Mouse (Mus musculus): ENCODE results near the gene Olfr69. TPM values are rescaled to one million over a fixed set of nuclear protein-coding genes. Genes with fewer than 3 reads are reported as not detected.
"Not testable (repeated sequence)": the region's sequence is repeated elsewhere in the genome, so short reads cannot be mapped to it uniquely, and the experiment has no call there.

Olfr69 gene
- not detected in 2 replicates for polyA plus RNA-seq (2014; fragmentation: Nextera tagmentation; extraction: Ambion mirVana)

DNA sequence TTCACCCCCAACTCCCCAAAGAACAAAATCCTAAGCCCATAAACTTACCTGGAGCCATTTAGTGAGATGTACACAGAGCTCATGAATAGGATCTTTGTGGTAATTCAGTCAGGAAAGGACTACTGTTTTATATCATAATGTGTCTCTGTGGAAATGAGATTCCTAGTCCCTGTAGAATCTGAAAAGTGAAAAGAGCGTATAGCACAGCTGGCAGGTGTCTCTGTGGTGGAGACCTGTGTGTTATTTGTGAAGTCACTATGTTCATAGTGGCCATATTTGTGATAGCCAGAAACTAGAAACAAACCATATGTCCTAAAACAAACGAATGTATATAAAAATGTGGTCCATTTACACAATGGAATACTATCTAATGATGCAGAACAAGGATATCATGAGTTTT lies at the start of gene Olfr69:
TSS of gene Olfr69 (minus strand) at position 101 of the 400 bp plus-strand sequence.
- ATAC-seq (ENCODE audit: low FRiP score): no peak

DNA sequence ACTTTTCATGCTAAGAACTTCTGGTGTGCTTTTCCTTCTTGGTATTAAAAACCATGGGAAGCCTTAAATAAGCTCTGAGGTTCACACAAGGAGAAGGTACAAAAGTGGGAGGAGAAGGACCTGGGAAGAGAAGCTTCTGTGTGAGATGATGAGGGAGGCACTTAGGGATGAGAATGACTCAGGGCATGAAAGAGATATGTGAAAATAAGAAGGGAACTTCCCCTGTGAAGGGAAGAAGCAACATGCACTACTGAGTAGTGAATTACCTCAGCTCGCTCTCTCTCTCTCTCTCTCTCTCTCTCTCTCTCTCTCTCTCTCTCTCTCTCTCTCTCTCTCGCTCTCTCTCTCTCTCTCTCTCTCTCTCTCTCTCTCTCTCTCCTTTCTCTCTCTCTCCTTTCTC lies 43.7 kb upstream of the Olfr69 start:
- WGBS: 100% methylated on average over 1 of the region's 2 CpGs
- ATAC-seq (ENCODE audit: low FRiP score); H3K4me1 ChIP-seq (replicated peaks; ENCODE audit: control insufficient read depth, insufficient read depth, low read length); H3K4me2 ChIP-seq (replicated peaks; ENCODE audit: low read depth, low read length); H3K27ac ChIP-seq (ENCODE audit: low read depth, low read length); H3K27me3 ChIP-seq (ENCODE audit: control insufficient read depth, insufficient read depth, low read length); H3K4me3 ChIP-seq (ENCODE audit: low read depth, low read length); H3K36me3 ChIP-seq (ENCODE audit: control insufficient read depth, insufficient read depth, low read length); DNase-seq (ENCODE audit: low spot score); H3K9ac ChIP-seq (ENCODE audit: low read depth, low read length); H3K9me3 ChIP-seq (ENCODE audit: control insufficient read depth, low read length): not testable (repeated sequence)

More for the DNA sequence above, at the start of gene Olfr69:
- H3K36me3 ChIP-seq (ENCODE audit: control insufficient read depth, insufficient read depth, low read length): no peaks in the 10 kb centered on the region
- H3K4me1 ChIP-seq (replicated peaks; ENCODE audit: control insufficient read depth, insufficient read depth, low read length): no peaks in the 10 kb centered on the region
- H3K27me3 ChIP-seq (ENCODE audit: control insufficient read depth, insufficient read depth, low read length): no peaks in the 10 kb centered on the region
- DNase-seq (ENCODE audit: low spot score): no peak
- H3K4me2 ChIP-seq (replicated peaks; ENCODE audit: low read depth, low read length): no peak within 1 kb of the TSS
- 62% methylated on average over 2 of the region's 2 CpGs for WGBS
- no peak within 1 kb of the TSS for H3K27ac ChIP-seq (ENCODE audit: low read depth, low read length)
- H3K9ac ChIP-seq (ENCODE audit: low read depth, low read length): no peak within 1 kb of the TSS
- no peak within 1 kb of the TSS for H3K4me3 ChIP-seq (ENCODE audit: low read depth, low read length)
- no peaks in the 10 kb centered on the region for H3K9me3 ChIP-seq (ENCODE audit: control insufficient read depth, low read length)

DNA sequence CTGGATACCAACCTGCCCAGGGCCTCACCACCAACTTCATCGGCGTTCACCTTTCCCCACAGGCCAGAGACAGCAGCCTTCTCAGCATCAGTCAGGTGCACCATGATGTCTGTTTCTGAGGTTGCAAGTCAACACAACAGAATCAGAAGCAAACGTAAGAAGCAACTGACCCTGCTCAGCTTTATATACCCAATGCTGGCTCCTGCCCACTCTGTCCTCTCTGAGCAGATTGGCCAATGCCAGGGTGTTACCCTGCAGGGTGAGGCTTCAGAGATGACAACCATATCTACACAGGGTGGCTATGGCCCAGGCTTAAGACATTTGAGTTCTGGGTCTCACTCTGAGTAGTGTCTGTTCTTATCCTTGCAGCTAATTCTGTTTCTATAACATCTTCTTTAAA lies 42.4 kb upstream of the Olfr69 start, which contains the start of gene Hbb-bt:
TSS of gene Hbb-bt (minus strand) at position 231 of the 400 bp plus-strand sequence.
- H3K4me1 ChIP-seq (replicated peaks; ENCODE audit: control insufficient read depth, insufficient read depth, low read length): no peaks in the 10 kb centered on the region
- no peaks in the 10 kb centered on the region for H3K36me3 ChIP-seq (ENCODE audit: control insufficient read depth, insufficient read depth, low read length)
- no peak within 1 kb of the TSS for H3K9ac ChIP-seq (ENCODE audit: low read depth, low read length)
- H3K4me2 ChIP-seq (replicated peaks; ENCODE audit: low read depth, low read length): no peak within 1 kb of the TSS
- no peak within 1 kb of the TSS for H3K4me3 ChIP-seq (ENCODE audit: low read depth, low read length)
- no peak for ATAC-seq (ENCODE audit: low FRiP score)
- no peak within 1 kb of the TSS for H3K27ac ChIP-seq (ENCODE audit: low read depth, low read length)
- H3K9me3 ChIP-seq (ENCODE audit: control insufficient read depth, low read length): no peaks in the 10 kb centered on the region
- no peaks in the 10 kb centered on the region for H3K27me3 ChIP-seq (ENCODE audit: control insufficient read depth, insufficient read depth, low read length)
- DNase-seq (ENCODE audit: low spot score): no peak
- 87% methylated on average over 3 of the region's 3 CpGs for WGBS

DNA sequence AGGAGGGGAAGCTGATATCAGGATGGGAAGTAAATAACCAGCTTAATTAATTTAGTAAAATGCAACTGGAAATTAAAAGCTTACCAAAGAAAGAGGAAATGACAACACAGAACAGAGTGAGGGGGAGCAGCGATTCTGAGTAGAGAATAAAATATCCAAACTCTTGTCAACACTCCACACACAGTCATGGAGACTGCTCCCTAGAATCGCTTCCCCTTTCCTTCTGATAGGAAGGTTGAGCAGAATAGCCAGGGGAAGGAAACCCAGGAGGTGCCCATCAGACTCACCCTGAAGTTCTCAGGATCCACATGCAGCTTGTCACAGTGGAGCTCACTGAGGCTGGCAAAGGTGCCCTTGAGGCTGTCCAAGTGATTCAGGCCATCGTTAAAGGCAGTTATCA lies 41.8 kb upstream of the Olfr69 start:
- H3K9me3 ChIP-seq (ENCODE audit: control insufficient read depth, low read length); DNase-seq (ENCODE audit: low spot score); H3K27ac ChIP-seq (ENCODE audit: low read depth, low read length); H3K36me3 ChIP-seq (ENCODE audit: control insufficient read depth, insufficient read depth, low read length); H3K4me2 ChIP-seq (replicated peaks; ENCODE audit: low read depth, low read length); H3K9ac ChIP-seq (ENCODE audit: low read depth, low read length); ATAC-seq (ENCODE audit: low FRiP score); H3K4me3 ChIP-seq (ENCODE audit: low read depth, low read length); H3K4me1 ChIP-seq (replicated peaks; ENCODE audit: control insufficient read depth, insufficient read depth, low read length); H3K27me3 ChIP-seq (ENCODE audit: control insufficient read depth, insufficient read depth, low read length): not testable (repeated sequence)
- WGBS: no CpG with 5 or more reads among the region's 3 CpGs

DNA sequence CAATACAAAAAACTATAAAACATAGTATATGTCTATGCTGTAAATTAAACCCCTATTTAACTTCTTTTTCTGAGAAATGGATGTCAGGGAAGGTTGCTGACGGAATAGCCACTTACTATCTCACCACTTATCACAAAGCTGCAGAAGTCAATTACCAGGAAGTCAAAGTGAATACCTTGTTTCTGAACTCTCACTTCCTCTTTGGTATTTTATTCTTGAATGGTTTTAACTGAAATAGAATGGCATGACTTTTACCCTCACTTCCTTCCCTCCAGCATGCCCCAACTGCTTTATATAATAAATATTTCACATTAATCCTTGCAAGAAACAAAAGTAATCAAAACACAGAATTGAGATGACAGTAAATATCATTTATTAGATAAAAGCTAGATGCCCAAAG lies 40.8 kb upstream of the Olfr69 start:
- ATAC-seq (ENCODE audit: low FRiP score) (no peak), DNase-seq (ENCODE audit: low spot score) (no peak)
- H3K4me1 ChIP-seq (replicated peaks; ENCODE audit: control insufficient read depth, insufficient read depth, low read length): no peaks in the 10 kb centered on the region
- H3K4me3 ChIP-seq (ENCODE audit: low read depth, low read length): no peak overlapping the region
- no peak overlapping the region for H3K27ac ChIP-seq (ENCODE audit: low read depth, low read length)
- no peak overlapping the region for H3K4me2 ChIP-seq (replicated peaks; ENCODE audit: low read depth, low read length)
- H3K27me3 ChIP-seq (ENCODE audit: control insufficient read depth, insufficient read depth, low read length): no peaks in the 10 kb centered on the region
- no peak overlapping the region for H3K9ac ChIP-seq (ENCODE audit: low read depth, low read length)
- no peaks in the 10 kb centered on the region for H3K9me3 ChIP-seq (ENCODE audit: control insufficient read depth, low read length)
- 75% methylated on average over 1 of the region's 1 CpGs for WGBS
- no peaks in the 10 kb centered on the region for H3K36me3 ChIP-seq (ENCODE audit: control insufficient read depth, insufficient read depth, low read length)

DNA sequence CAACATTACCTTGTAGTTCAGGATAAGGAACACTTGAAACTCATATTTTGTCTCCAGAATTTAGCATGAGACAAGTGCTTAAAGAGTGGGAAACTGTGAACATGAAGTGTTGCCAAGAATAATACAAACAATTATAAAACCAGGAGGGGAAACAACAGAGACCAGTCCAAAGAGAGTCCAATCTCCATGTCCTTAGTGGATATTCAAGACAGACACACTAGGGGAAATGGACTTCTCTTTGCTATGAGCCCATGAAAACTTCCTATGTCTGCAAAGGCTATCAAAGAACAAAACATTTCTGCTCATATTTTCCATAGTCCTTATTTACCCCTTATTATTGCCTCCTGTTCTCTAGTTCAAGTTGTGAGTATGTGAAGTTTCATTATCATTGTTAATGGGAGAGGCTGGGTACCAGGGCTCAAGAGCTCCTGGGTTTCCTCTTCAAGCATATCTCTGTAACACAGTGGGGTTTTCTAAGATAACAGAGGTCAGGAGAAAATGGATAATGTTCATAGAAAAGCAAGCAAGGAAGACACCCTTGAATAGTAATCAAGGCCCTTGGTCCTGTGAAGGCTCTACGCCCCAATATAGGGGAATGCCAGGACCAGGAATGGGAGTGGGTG lies 39.9 kb upstream of the Olfr69 start:
- H3K4me2 ChIP-seq (replicated peaks; ENCODE audit: low read depth, low read length): no peak overlapping the region
- no peak overlapping the region for H3K27ac ChIP-seq (ENCODE audit: low read depth, low read length)
- ATAC-seq (ENCODE audit: low FRiP score) (no peak), DNase-seq (ENCODE audit: low spot score) (no peak)
- no peak overlapping the region for H3K9ac ChIP-seq (ENCODE audit: low read depth, low read length)
- no peaks in the 10 kb centered on the region for H3K36me3 ChIP-seq (ENCODE audit: control insufficient read depth, insufficient read depth, low read length)
- H3K27me3 ChIP-seq (ENCODE audit: control insufficient read depth, insufficient read depth, low read length): no peaks in the 10 kb centered on the region
- 87% methylated on average over 1 of the region's 1 CpGs for WGBS
- no peaks in the 10 kb centered on the region for H3K9me3 ChIP-seq (ENCODE audit: control insufficient read depth, low read length)
- no peaks in the 10 kb centered on the region for H3K4me1 ChIP-seq (replicated peaks; ENCODE audit: control insufficient read depth, insufficient read depth, low read length)
- H3K4me3 ChIP-seq (ENCODE audit: low read depth, low read length): no peak overlapping the region

DNA sequence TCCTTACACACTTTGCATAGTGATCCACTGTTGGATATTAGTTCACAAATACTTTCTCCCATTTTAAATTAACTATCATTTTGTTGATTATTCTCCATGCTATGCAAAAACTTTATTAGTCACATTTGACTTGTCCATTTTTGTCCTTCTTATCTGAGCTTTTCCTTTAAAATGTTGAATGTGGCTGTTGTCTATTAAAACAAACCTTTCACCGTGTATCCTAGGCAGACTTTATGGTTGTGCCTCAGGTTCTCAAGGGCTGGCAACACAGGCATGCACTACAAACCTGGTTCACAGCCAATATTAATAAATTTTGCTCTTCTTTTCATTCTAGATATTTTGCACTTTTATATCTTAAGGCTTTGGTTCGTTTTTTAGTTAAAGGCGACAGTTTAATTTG lies 39.4 kb upstream of the Olfr69 start:
- ATAC-seq (ENCODE audit: low FRiP score): no peak
- Histone ChIP-seq H3K4me2 (replicated peaks; ENCODE audit: low read depth, low read length) (no peak overlapping the region), H3K27ac (ENCODE audit: low read depth, low read length) (no peak overlapping the region), H3K27me3 (ENCODE audit: control insufficient read depth, insufficient read depth, low read length) (no peaks in the 10 kb centered on the region), H3K36me3 (ENCODE audit: control insufficient read depth, insufficient read depth, low read length) (no peaks in the 10 kb centered on the region), H3K4me1 (replicated peaks; ENCODE audit: control insufficient read depth, insufficient read depth, low read length) (no peaks in the 10 kb centered on the region), H3K9me3 (ENCODE audit: control insufficient read depth, low read length) (no peaks in the 10 kb centered on the region), H3K9ac (ENCODE audit: low read depth, low read length) (no peak overlapping the region), H3K4me3 (ENCODE audit: low read depth, low read length) (no peak overlapping the region)
- no peak for DNase-seq (ENCODE audit: low spot score)
- 83% methylated on average over 3 of the region's 3 CpGs for WGBS

GRCm38 (mm10) chr7:103810296-103810695 lies 38.9 kb upstream of the Olfr69 start:
- Histone ChIP-seq H3K27ac (ENCODE audit: low read depth, low read length) (no peak overlapping the region), H3K9me3 (ENCODE audit: control insufficient read depth, low read length) (no peaks in the 10 kb centered on the region), H3K9ac (ENCODE audit: low read depth, low read length) (no peak overlapping the region), H3K4me2 (replicated peaks; ENCODE audit: low read depth, low read length) (no peak overlapping the region), H3K4me3 (ENCODE audit: low read depth, low read length) (no peak overlapping the region), H3K36me3 (ENCODE audit: control insufficient read depth, insufficient read depth, low read length) (no peaks in the 10 kb centered on the region), H3K27me3 (ENCODE audit: control insufficient read depth, insufficient read depth, low read length) (no peaks in the 10 kb centered on the region), H3K4me1 (replicated peaks; ENCODE audit: control insufficient read depth, insufficient read depth, low read length) (no peaks in the 10 kb centered on the region)
- WGBS: 97% methylated on average over 1 of the region's 1 CpGs
- no peak for DNase-seq (ENCODE audit: low spot score)
- ATAC-seq (ENCODE audit: low FRiP score): no peak

GRCm38 (mm10) chr7:103809801-103810155 lies 38.4 kb upstream of the Olfr69 start:
- no peak for DNase-seq (ENCODE audit: low spot score)
- H3K27me3 ChIP-seq (ENCODE audit: control insufficient read depth, insufficient read depth, low read length): no peaks in the 10 kb centered on the region
- no peaks in the 10 kb centered on the region for H3K4me1 ChIP-seq (replicated peaks; ENCODE audit: control insufficient read depth, insufficient read depth, low read length)
- H3K9me3 ChIP-seq (ENCODE audit: control insufficient read depth, low read length): no peaks in the 10 kb centered on the region
- no peak overlapping the region for H3K4me2 ChIP-seq (replicated peaks; ENCODE audit: low read depth, low read length)
- H3K9ac ChIP-seq (ENCODE audit: low read depth, low read length): no peak overlapping the region
- 77% methylated on average over 1 of the region's 1 CpGs for WGBS
- no peak overlapping the region for H3K27ac ChIP-seq (ENCODE audit: low read depth, low read length)
- H3K36me3 ChIP-seq (ENCODE audit: control insufficient read depth, insufficient read depth, low read length): no peaks in the 10 kb centered on the region
- ATAC-seq (ENCODE audit: low FRiP score): no peak
- no peak overlapping the region for H3K4me3 ChIP-seq (ENCODE audit: low read depth, low read length)

Measured in hindbrain, embryonic 11.5 days (tissue).